Mouse (Mus musculus): ENCODE data around the gene Msrb2.

- TF ChIP-seq CHD2 (IDR thresholded peaks at IDR 0.05; ENCODE audit: low read depth, low read length) (0 out of 2 replicates have a peak, but pooled peaks have one; percentile 25), MAFK (IDR thresholded peaks at IDR 0.05; ENCODE audit: insufficient read depth, low read depth, low read length) (no peak), ZNF384 (IDR thresholded peaks at IDR 0.05; ENCODE audit: low read depth, low read length) (no peak), HCFC1 (IDR thresholded peaks at IDR 0.05; ENCODE audit: borderline replicate concordance, insufficient read depth, low read length) (peak; percentile 45; the same call in 1 of the 2 replicates)
These were observed at the start of gene Msrb2 for GRCm38 (mm10) chr2:19371390-19372158.
